Mouse (Mus musculus) heart, adult 18-20 months (tissue): ENCODE data around the gene Slc35a2. TPM values are rescaled to one million over a fixed set of nuclear protein-coding genes. Genes with fewer than 3 reads are reported as not detected.

Experiments
- DNase-seq, 2 experiments: peaks; one replicate each; pipeline ENCODE4 v3.0.0; 2021 to 2022; ENCODE audit warnings: mixed read lengths in 1 of 2
- long read RNA-seq, 2 experiments: library from polyadenylated mRNA; stranded (forward); transcript quantifications; one replicate each; pipeline ENCODE4 v2.0.0; 2021
- total RNA-seq, 2 experiments: library from RNA; stranded (reverse); gene quantifications; 2 replicates each; pipeline ENCODE4 v1.2.3; 2021

Slc35a2 gene
- 10 to 100 TPM; 10.6 to 17.3 TPM for total RNA-seq
- long read RNA-seq, experiment 1, partial matches to known transcripts = 0 of 2 reads
- long read RNA-seq, experiment 1, other reads (novel, unspliced or antisense) = 1 of 2 reads
- long read RNA-seq, experiment 2, partial matches to known transcripts = 1 of 1 reads
- long read RNA-seq, experiment 2, other reads (novel, unspliced or antisense) = 0 of 1 reads

- DNase-seq = peak; percentile 94 to 95
These were observed at the start of gene Slc35a2 for GRCm38 (mm10) chrX:7883841-7884567. Gene Slc35a2, plus strand, starts transcription at chrX:7884028.

- no peak for DNase-seq
These were observed 46.7 kb upstream of the Slc35a2 start for GRCm38 (mm10) chrX:7837146-7837545.

GRCm38 (mm10) chrX:7840842-7841162 lies 43.0 kb upstream of the Slc35a2 start:
- no peak for DNase-seq

- DNase-seq = peak; percentile 92 to 97
These were observed 42.4 kb upstream of the Slc35a2 start, which contains the start of gene Otud5 for GRCm38 (mm10) chrX:7841163-7842162. Gene Otud5, plus strand, starts transcription at chrX:7841364.

- DNase-seq = no peak
These were observed 41.5 kb upstream of the Slc35a2 start for GRCm38 (mm10) chrX:7842318-7842717.

- DNase-seq = no peak
These were observed 36.0 kb upstream of the Slc35a2 start for GRCm38 (mm10) chrX:7847845-7848244.

GRCm38 (mm10) chrX:7854578-7854977 lies 29.2 kb upstream of the Slc35a2 start:
- peak; percentile 25 to 38 for DNase-seq

- DNase-seq = no peak
These were observed 24.6 kb upstream of the Slc35a2 start for GRCm38 (mm10) chrX:7859191-7859753.

- no peak for DNase-seq
These were observed 20.6 kb upstream of the Slc35a2 start for GRCm38 (mm10) chrX:7863181-7863580.

- DNase-seq = no peak
These were observed 19.3 kb upstream of the Slc35a2 start for GRCm38 (mm10) chrX:7864551-7864950.

- no peak for DNase-seq
These were observed 18.5 kb upstream of the Slc35a2 start for GRCm38 (mm10) chrX:7865343-7865742.

GRCm38 (mm10) chrX:7865786-7866185 lies 18.0 kb upstream of the Slc35a2 start:
- DNase-seq = no peak

- no peak for DNase-seq
These were observed 16.7 kb upstream of the Slc35a2 start for GRCm38 (mm10) chrX:7867141-7867540.

GRCm38 (mm10) chrX:7868506-7868905 lies 15.3 kb upstream of the Slc35a2 start:
- no peak for DNase-seq

GRCm38 (mm10) chrX:7869826-7870225 lies 14.0 kb upstream of the Slc35a2 start:
- no peak for DNase-seq

GRCm38 (mm10) chrX:7878007-7878419 lies 5.8 kb upstream of the Slc35a2 start, which contains the start of gene Pim2:
Gene Pim2, plus strand, starts transcription at chrX:7878262.
- peak; percentile 78 to 85 for DNase-seq

- peak in 1 of 2 experiments; percentile 30 for DNase-seq
These were observed 5.3 kb upstream of the Slc35a2 start for GRCm38 (mm10) chrX:7878495-7878894.

- DNase-seq = peak; percentile 61 to 73
These were observed 4.0 kb upstream of the Slc35a2 start for GRCm38 (mm10) chrX:7879819-7880218.

GRCm38 (mm10) chrX:7898211-7898610 lies 14.4 kb downstream of the Slc35a2 start:
- no peak for DNase-seq

- peak; percentile 88 to 94 for DNase-seq
These were observed 15.3 kb downstream of the Slc35a2 start, which contains the start of the genes Pqbp1 and Timm17b for GRCm38 (mm10) chrX:7898880-7899874. Gene Pqbp1, minus strand, starts transcription at chrX:7899269. Gene Timm17b, plus strand, starts transcription at chrX:7899357.

- DNase-seq = no peak
These were observed 20.6 kb downstream of the Slc35a2 start for GRCm38 (mm10) chrX:7904441-7904840.
